Mouse (Mus musculus): ENCODE data around the gene E130116L18Rik. TPM values are rescaled to one million over a fixed set of nuclear protein-coding genes. Genes with fewer than 3 reads are reported as not detected.

Gene E130116L18Rik
- 0.83 TPM in 1 of 2 replicates, not detected in the other for polyA plus RNA-seq (2021; fragmentation: Nextera tagmentation)
- long read RNA-seq, experiment 1: 0 reads
- long read RNA-seq, experiment 2: 0 reads

DNA sequence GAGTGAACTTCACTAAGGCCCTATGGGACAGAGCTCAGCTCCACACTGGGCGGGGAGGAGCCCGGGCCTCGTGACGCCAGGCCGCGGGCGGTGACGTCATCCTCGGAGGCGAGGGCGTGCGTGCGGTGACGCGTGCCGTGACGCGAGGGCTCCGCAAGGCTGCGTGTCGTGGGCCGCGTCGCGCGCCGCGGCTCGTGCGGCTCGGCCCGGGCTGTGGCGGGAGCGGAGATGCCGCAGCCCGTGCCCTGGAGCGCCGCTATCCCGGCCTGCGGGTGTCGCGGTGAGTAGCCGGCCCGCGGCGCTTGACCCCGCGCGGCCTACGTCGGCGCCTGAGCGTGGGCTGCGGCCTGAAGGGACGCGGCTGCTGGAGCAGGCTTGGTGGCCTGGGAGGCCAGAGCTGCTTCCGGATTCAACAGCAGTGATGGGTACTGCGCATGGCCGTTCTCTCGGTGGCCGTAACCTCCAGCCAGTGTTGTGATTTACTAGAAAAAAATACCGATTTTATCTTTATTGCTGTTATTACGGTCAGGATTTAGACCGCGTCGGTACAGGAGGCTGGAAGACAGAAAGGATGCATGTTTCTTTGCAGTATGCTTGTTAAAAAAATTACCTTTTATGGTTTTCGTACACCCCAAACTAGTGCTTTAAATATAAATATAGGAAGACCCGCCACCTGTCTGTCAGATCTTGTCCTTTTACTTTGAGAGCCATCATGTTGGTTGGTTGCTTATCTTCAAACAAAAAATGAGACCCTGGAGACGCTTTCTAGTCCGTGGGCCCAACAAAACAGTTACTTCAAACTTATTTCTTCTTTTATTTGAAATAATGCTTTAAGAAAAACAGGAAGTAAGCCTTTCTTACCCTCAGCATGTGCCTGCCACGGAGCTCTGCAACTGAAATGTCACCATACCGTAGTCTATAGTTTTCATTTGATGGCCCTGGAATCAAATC lies at the start of gene E130116L18Rik:
Gene E130116L18Rik (minus strand): TSS at position 402 of the 951 bp plus-strand sequence.

GRCm38 (mm10) chr5:25221604-25222003 lies 1.3 kb downstream of the E130116L18Rik start, which contains the start of gene Galnt11:
Gene Galnt11 (plus strand): TSS chr5:25221904.

GRCm38 (mm10) chr5:25181004-25181531 lies 41.9 kb downstream of the E130116L18Rik start, which contains the start of gene Galntl5:
Gene Galntl5 (plus strand): TSS chr5:25181460.

Other genes with a start within 250 kb of the E130116L18Rik start
- 27.0 and 36.7 TPM in 2 replicates for gene Prkag2, start 122.5 kb downstream of the E130116L18Rik start, polyA plus RNA-seq (2021; fragmentation: Nextera tagmentation)
- gene Galntl5, start 41.7 kb downstream of the E130116L18Rik start, polyA plus RNA-seq (2021; fragmentation: Nextera tagmentation): not detected in 2 replicates
- 30.3 and 31.8 TPM in 2 replicates for gene Galnt11, start 1.2 kb downstream of the E130116L18Rik start, polyA plus RNA-seq (2021; fragmentation: Nextera tagmentation)

All from layer of hippocampus, adult 6 months (tissue).